Mouse (Mus musculus): ENCODE results near the gene Sh3kbp1. TPM values are rescaled to one million over a fixed set of nuclear protein-coding genes. Genes with fewer than 3 reads are reported as not detected.

The Sh3kbp1 gene
- total and polyA plus RNA-seq, 2 experiments from 2014 or later, result 255 to 279 TPM

DNA sequence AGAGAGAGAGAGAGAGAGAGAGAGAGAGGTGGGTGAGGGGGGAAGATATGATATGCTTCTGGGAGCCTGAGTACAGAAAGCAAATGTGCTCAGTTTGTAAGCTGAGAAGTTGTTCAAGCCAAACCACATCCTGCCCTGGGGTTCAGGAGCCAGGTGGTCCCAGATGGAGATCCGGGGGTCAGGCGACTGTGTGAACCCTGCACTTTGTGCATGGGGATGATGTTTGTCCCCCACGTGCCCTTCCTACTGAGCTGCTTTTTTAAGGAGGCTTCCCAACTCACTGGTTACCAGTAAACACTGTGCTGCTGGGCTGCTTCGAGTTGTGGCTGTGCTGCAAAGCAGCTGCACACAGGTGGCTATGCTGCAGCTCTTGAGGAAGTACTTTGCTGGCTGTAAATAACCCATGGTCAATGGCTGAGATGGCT is 70.0 kb downstream of the Sh3kbp1 start:
- H3K4me2 ChIP-seq (ENCODE audit: low read depth, low read length), result no peak overlapping the region
- TF ChIP-seq EP300 (IDR thresholded peaks at IDR 0.05; ENCODE audit: low read depth) (no peak), CTCF (IDR thresholded peaks at IDR 0.05; ENCODE audit: low read depth) (no peak)
- no peak overlapping the region for H3K9ac ChIP-seq (replicated peaks; ENCODE audit: low read depth, low read length)
- WGBS, result 32% methylated on average over 4 of the region's 4 CpGs
- H3K9me3 ChIP-seq (replicated peaks; ENCODE audit: control insufficient read depth, low read length), result no peaks in the 10 kb centered on the region
- DNase-seq (ENCODE audit: low spot score) (no peak), ATAC-seq (ENCODE audit: insufficient read depth, low read depth) (no peak)
- H3K4me3 ChIP-seq (ENCODE audit: low read depth, low read length), result no peak overlapping the region
- H3K27me3 ChIP-seq (ENCODE audit: control insufficient read depth, insufficient read depth, low read length), result no peaks in the 10 kb centered on the region
- no peak overlapping the region; the same call in 1 of the 2 replicates for H3K27ac ChIP-seq (ENCODE audit: low read depth)
- H3K36me3 ChIP-seq (replicated peaks; ENCODE audit: control insufficient read depth, insufficient read depth, low read length), result no peaks in the 10 kb centered on the region
- no peaks in the 10 kb centered on the region for H3K4me1 ChIP-seq (ENCODE audit: control insufficient read depth, insufficient read depth)

DNA sequence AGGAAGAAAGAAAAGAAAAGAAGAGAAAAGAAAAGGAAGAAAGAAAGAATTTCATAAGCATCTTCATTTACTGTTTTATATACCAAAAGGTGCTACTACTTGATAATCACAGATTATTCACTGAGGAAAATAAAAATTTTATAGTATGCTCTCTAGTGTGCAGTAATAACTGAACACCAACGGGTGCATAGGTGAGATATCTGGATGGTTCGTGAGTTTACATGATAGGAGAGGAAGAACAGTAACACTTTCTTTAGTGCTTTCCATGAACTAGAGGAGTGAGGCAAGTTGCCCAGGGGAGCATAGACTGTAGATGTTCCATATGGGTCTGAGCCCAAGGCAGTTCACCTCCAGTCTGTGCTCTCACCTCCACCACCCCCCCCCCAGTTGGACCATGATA is 75.8 kb downstream of the Sh3kbp1 start:
- no peak for TF ChIP-seq CTCF (IDR thresholded peaks at IDR 0.05; ENCODE audit: low read depth)
- no peak for TF ChIP-seq EP300 (IDR thresholded peaks at IDR 0.05; ENCODE audit: low read depth)
- 88% methylated on average over 2 of the region's 2 CpGs for WGBS

DNA sequence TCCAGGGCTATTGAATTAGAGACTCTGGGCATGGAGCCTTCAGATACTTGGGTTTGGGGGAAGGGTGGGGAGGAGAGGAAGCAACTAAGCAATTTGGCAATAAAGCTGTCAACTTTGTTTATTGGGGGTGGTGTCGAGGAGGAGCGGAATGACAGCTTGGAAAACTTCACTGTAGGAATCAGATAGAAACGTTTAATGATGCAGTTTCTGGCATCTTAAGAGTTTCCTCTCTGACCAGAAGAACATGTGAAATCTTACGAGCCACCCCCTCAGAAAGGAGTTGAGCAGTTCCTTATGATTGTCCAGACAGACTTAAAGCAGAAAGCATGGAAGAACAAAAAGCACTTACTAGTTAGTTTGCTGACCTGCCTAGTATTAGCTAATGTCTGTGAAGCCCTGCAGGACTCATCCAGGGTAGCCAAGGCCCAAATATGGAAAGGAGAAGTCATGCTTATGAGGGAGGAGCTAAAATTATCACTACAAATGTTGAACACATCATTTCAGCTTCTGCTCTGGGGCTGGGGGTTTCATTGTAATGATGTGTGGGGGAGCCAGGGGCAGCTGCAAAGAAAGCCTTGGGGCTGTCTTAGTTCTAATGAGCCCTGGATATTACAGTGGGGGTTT is 77.4 kb downstream of the Sh3kbp1 start:
- H3K9ac ChIP-seq (replicated peaks; ENCODE audit: low read depth, low read length), result no peak overlapping the region
- H3K9me3 ChIP-seq (replicated peaks; ENCODE audit: control insufficient read depth, low read length), result no peaks in the 10 kb centered on the region
- H3K4me2 ChIP-seq (ENCODE audit: low read depth, low read length), result no peak overlapping the region
- H3K4me1 ChIP-seq (ENCODE audit: control insufficient read depth, insufficient read depth), result no peaks in the 10 kb centered on the region
- no peak overlapping the region for H3K4me3 ChIP-seq (ENCODE audit: low read depth, low read length)
- H3K27me3 ChIP-seq (ENCODE audit: control insufficient read depth, insufficient read depth, low read length), result no peaks in the 10 kb centered on the region
- ATAC-seq (ENCODE audit: insufficient read depth, low read depth) (no peak), DNase-seq (ENCODE audit: low spot score) (no peak)
- H3K27ac ChIP-seq (ENCODE audit: low read depth), result no peak overlapping the region
- no peaks in the 10 kb centered on the region for H3K36me3 ChIP-seq (replicated peaks; ENCODE audit: control insufficient read depth, insufficient read depth, low read length)
- TF ChIP-seq CTCF (IDR thresholded peaks at IDR 0.05; ENCODE audit: low read depth) (no peak), EP300 (IDR thresholded peaks at IDR 0.05; ENCODE audit: low read depth) (no peak)
- 62% methylated on average over 4 of the region's 4 CpGs for WGBS

More for the DNA sequence above, 75.8 kb downstream of the Sh3kbp1 start:
- Histone ChIP-seq H3K9me3 (replicated peaks; ENCODE audit: control insufficient read depth, low read length) (no peaks in the 10 kb centered on the region), H3K4me3 (ENCODE audit: low read depth, low read length) (no peak overlapping the region), H3K9ac (replicated peaks; ENCODE audit: low read depth, low read length) (no peak overlapping the region), H3K4me1 (ENCODE audit: control insufficient read depth, insufficient read depth) (no peaks in the 10 kb centered on the region), H3K27ac (ENCODE audit: low read depth) (no peak overlapping the region), H3K36me3 (replicated peaks; ENCODE audit: control insufficient read depth, insufficient read depth, low read length) (no peaks in the 10 kb centered on the region), H3K27me3 (ENCODE audit: control insufficient read depth, insufficient read depth, low read length) (no peaks in the 10 kb centered on the region), H3K4me2 (ENCODE audit: low read depth, low read length) (no peak overlapping the region)
- ATAC-seq (ENCODE audit: insufficient read depth, low read depth) (no peak), DNase-seq (ENCODE audit: low spot score) (no peak)

DNA sequence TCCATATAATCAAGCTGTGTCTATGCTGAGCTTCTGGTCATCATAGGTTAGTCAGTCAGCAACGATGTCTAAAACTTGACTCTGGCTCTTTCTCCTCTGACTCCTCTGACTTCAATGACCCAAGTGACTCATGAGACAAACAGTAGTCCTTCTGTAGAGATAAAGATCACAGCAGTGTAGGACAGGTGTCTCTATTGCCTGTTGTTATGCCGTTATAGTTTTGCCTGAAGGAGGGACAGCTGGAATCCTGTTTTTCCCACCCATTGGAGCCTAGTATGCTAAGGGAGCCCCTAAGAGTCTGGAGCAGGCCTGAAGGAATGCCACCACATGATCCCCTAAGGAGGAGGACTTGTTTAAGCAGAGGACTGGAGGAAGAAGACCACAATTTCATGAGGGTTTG is 78.3 kb downstream of the Sh3kbp1 start:
- no peak overlapping the region for H3K4me2 ChIP-seq (ENCODE audit: low read depth, low read length)
- H3K9me3 ChIP-seq (replicated peaks; ENCODE audit: control insufficient read depth, low read length), result no peaks in the 10 kb centered on the region
- H3K27me3 ChIP-seq (ENCODE audit: control insufficient read depth, insufficient read depth, low read length), result no peaks in the 10 kb centered on the region
- WGBS, result 73% methylated on average over 2 of the region's 2 CpGs
- no peak overlapping the region for H3K9ac ChIP-seq (replicated peaks; ENCODE audit: low read depth, low read length)
- no peak overlapping the region for H3K4me3 ChIP-seq (ENCODE audit: low read depth, low read length)
- TF ChIP-seq CTCF (IDR thresholded peaks at IDR 0.05; ENCODE audit: low read depth), result no peak
- TF ChIP-seq EP300 (IDR thresholded peaks at IDR 0.05; ENCODE audit: low read depth), result no peak
- DNase-seq (ENCODE audit: low spot score), result no peak
- no peak overlapping the region for H3K27ac ChIP-seq (ENCODE audit: low read depth)
- ATAC-seq (ENCODE audit: insufficient read depth, low read depth), result no peak
- H3K36me3 ChIP-seq (replicated peaks; ENCODE audit: control insufficient read depth, insufficient read depth, low read length), result no peaks in the 10 kb centered on the region
- H3K4me1 ChIP-seq (ENCODE audit: control insufficient read depth, insufficient read depth), result no peaks in the 10 kb centered on the region

DNA sequence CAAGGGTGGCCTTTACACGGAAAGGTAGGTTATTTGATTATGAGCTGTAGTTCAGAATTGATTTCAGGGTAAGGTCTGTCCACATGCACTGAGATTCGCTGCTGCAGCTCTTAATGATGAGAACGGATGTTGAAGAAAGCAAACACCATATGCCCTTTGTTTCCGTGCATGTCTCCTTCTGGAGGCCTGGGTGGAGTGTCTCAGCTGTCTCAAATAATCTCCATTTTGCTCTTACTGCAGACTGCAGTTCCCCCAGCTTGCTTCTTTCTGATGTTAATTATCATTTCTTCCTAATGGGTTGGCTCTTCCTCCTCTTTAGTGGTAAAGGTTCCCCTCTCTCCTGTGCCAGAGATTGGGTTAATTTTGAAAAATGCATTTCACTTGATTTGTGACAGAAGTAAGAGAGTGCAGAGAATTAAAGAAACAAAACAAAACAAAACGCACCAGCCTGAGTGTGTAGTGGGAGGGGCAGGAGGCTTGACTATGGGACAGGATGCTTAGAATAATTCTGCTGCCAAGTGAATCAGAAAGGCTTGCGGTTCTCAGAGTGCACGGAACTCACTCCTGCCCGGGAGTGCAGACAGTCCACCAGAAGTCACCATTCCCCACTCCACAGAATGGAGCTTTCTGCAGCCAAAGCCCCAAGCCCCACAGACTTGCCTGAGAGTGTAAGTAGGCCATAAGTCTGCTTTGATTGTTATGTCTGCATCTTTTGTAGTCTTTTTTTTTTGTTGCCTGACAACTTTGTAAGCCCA is 81.2 kb downstream of the Sh3kbp1 start:
- Histone ChIP-seq H3K4me1 (ENCODE audit: control insufficient read depth, insufficient read depth) (no peaks in the 10 kb centered on the region), H3K9ac (replicated peaks; ENCODE audit: low read depth, low read length) (no peak overlapping the region), H3K27me3 (ENCODE audit: control insufficient read depth, insufficient read depth, low read length) (no peaks in the 10 kb centered on the region), H3K36me3 (replicated peaks; ENCODE audit: control insufficient read depth, insufficient read depth, low read length) (no peaks in the 10 kb centered on the region), H3K4me2 (ENCODE audit: low read depth, low read length) (peak overlapping the region; percentile 38; the same call in 1 of the 2 replicates), H3K9me3 (replicated peaks; ENCODE audit: control insufficient read depth, low read length) (no peaks in the 10 kb centered on the region), H3K4me3 (ENCODE audit: low read depth, low read length) (peak overlapping the region; percentile 16; the same call in 1 of the 2 replicates), H3K27ac (ENCODE audit: low read depth) (peak overlapping the region; percentile 48)
- DNase-seq (ENCODE audit: low spot score) (no peak), ATAC-seq (ENCODE audit: insufficient read depth, low read depth) (no peak)
- TF ChIP-seq CTCF (IDR thresholded peaks at IDR 0.05; ENCODE audit: low read depth) (no peak), EP300 (IDR thresholded peaks at IDR 0.05; ENCODE audit: low read depth) (no peak)
- WGBS, result 35% methylated on average over 8 of the region's 8 CpGs

All from heart, postnatal 0 days (tissue).